Mouse (Mus musculus): ENCODE data around the gene Olfr167.

DNA sequence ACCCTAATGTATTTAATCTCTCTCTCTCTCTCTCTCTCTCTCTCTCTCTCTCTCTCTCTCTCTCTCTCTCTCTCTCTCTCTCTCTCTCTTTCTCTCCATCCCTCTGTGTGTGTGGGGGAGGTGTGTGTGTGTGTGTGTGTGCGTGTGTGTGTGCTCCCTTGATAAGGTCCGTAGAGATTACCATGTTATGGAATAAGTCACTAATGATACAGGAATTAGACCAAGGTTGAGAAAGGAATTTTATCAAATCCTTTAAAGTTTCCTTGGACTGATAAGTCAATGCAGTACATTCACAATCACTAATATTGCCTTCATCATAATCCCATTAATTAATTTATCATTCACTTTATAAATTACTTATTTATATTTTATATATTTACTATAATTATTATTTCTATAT lies at the start of gene Olfr167:
- TF ChIP-seq CTCF (IDR thresholded peaks at IDR 0.05; ENCODE audit: low read depth) (no peak), EP300 (IDR thresholded peaks at IDR 0.05; ENCODE audit: low read depth) (no peak)

All from liver, postnatal 0 days (tissue).